Mouse (Mus musculus) brain, embryonic 18.5 days (tissue): ENCODE measurements at regions not wholly inside any gene's neighbourhood (a gene's known extent, or its start where the extent isn't known, plus 50 kb on each side); places are given as distances from the start of the nearest gene placed in this dataset.
A peak's percentile ranks its signal among the peaks of the same experiment; 100 is the strongest.

Source experiments
- DNase-seq: peaks from one replicate; pipeline ENCODE4 v3.0.0-alpha.2; 2012; ENCODE audit warnings: low read depth, low spot score

GRCm38 (mm10) chr8:9048116-9048515 lies 357.8 kb upstream of the Arglu1 start:
- no peak for DNase-seq

GRCm38 (mm10) chr8:9042835-9043792 lies 352.8 kb upstream of the Arglu1 start:
- no peak for DNase-seq

GRCm38 (mm10) chr8:9029156-9029555 lies 338.8 kb upstream of the Arglu1 start:
- DNase-seq = no peak

- DNase-seq = no peak
These were observed 337.4 kb upstream of the Arglu1 start for GRCm38 (mm10) chr8:9027672-9028071.

GRCm38 (mm10) chr8:9025872-9026271 lies 335.6 kb upstream of the Arglu1 start:
- no peak for DNase-seq

GRCm38 (mm10) chr8:9025378-9025777 lies 335.1 kb upstream of the Arglu1 start:
- no peak for DNase-seq

- DNase-seq = no peak
These were observed 330.4 kb upstream of the Arglu1 start for GRCm38 (mm10) chr8:9020744-9021143.

- DNase-seq = no peak
These were observed 329.9 kb upstream of the Arglu1 start for GRCm38 (mm10) chr8:9020180-9020579.

- no peak for DNase-seq
These were observed 321.6 kb upstream of the Arglu1 start for GRCm38 (mm10) chr8:9011785-9012510.

GRCm38 (mm10) chr8:9008006-9008780 lies 317.9 kb upstream of the Arglu1 start:
- no peak for DNase-seq

- no peak for DNase-seq
These were observed 309.6 kb upstream of the Arglu1 start for GRCm38 (mm10) chr8:8999914-9000313.

- no peak for DNase-seq
These were observed 307.3 kb upstream of the Arglu1 start for GRCm38 (mm10) chr8:8997621-8998020.

GRCm38 (mm10) chr8:8994596-8995189 lies 304.4 kb upstream of the Arglu1 start:
- no peak for DNase-seq

GRCm38 (mm10) chr8:8994008-8994407 lies 303.7 kb upstream of the Arglu1 start:
- DNase-seq = no peak

- peak; percentile 77 for DNase-seq
These were observed 302.2 kb upstream of the Arglu1 start for GRCm38 (mm10) chr8:8992461-8993032.

GRCm38 (mm10) chr8:8991026-8991425 lies 300.7 kb upstream of the Arglu1 start:
- no peak for DNase-seq

- DNase-seq = no peak
These were observed 295.7 kb upstream of the Arglu1 start for GRCm38 (mm10) chr8:8986068-8986467.

GRCm38 (mm10) chr8:8985395-8985794 lies 295.1 kb upstream of the Arglu1 start:
- no peak for DNase-seq

- DNase-seq = no peak
These were observed 294.5 kb upstream of the Arglu1 start for GRCm38 (mm10) chr8:8984829-8985251.

- no peak for DNase-seq
These were observed 294.0 kb upstream of the Arglu1 start for GRCm38 (mm10) chr8:8984159-8984828.
